Comparison of ENCODE assay signal across 10 mouse cellular contexts in the genomic region with DNA sequence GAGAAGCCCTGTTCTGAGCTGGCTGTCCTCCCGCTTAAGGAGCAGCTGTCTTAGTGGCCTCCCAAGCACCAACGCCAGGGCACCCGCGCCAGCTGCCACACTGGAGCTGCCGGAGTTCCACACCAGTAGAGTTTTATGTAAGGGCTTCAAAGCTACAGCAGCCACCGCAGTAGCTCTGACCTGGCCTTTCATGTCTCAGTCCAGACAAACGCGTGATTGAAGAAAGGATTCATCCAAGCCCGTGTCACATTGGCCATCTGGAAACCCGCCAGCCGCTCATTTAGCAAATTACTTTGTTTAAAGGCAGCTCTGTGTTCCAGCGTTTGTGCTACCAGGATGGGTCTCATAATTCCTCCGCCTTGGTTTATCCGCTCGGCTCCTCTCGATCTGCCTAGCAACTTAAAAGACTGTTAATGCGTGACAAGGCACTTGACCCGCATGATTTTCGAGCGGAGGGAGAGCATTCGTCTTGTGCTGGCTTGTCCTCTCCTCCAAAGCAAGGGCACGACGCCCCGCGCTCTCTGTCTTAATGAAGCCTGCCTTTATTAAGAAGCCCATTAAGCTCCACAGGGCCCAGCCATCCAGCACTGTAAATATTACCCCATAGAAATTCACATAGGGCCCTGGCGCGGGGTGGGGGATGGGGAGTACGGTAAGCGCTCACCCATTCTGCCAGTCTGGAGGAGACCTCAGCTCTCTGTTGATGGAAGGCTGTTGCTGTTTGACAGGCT. TPM values are rescaled to one million over a fixed set of nuclear protein-coding genes. Genes with fewer than 3 reads are reported as not detected.
DNase-seq lines count a peak whose midpoint lies in the region; ATAC-seq lines count a peak whose summit lies in the region.
"Had no signal": no experiment of that assay in that cellular context is flagged by ENCODE, and none has a peak within 500 bp of the region (broad histone marks: within the 10 kb centered on the region; RNA-seq: fewer than 3 reads in every experiment).

A gene (plus strand): TSS at position 681 of the 731 bp plus-strand sequence.

- H3K27ac ChIP-seq in heart, embryonic 15.5 days: no peak within 1 kb of the TSS
- peak within 1 kb of the TSS; percentile 52 for H3K27ac ChIP-seq in embryonic facial prominence, embryonic 10.5 days (replicated peaks)
- H3K27ac ChIP-seq in hindbrain, embryonic 10.5 days: peak within 1 kb of the TSS; percentile 83
- peak within 1 kb of the TSS; percentile 74 for H3K27ac ChIP-seq in midbrain, embryonic 15.5 days

- H3K4me2 ChIP-seq in heart, embryonic 15.5 days: peak within 1 kb of the TSS; percentile 50
- peak within 1 kb of the TSS; percentile 23 for H3K4me2 ChIP-seq in midbrain, embryonic 15.5 days

- no peak for DNase-seq in heart, adult 9 months (ENCODE audit: low spot score in 2 of 2)
- peak; percentile 55 for DNase-seq in embryonic facial prominence, embryonic 10.5 days (ENCODE audit: low spot score)
- peak; percentile 56 for DNase-seq in hindbrain, embryonic 10.5 days (ENCODE audit: low spot score)
- peak; percentile 78 to 81 for DNase-seq in layer of hippocampus, postnatal 10 days (ENCODE audit: low spot score in 2 of 2)
- DNase-seq in testis, postnatal 14 days (ENCODE audit: low spot score): peak; percentile 15
- DNase-seq in thymus, postnatal 25 days: no peak

- H3K27me3 ChIP-seq in heart, embryonic 15.5 days: peaks cover 11% of the 10 kb centered on the region
- peaks cover 10% of the 10 kb centered on the region; the same call in 1 of the 2 replicates for H3K27me3 ChIP-seq in embryonic facial prominence, embryonic 10.5 days (replicated peaks; ENCODE audit: low read depth, poor library complexity, severe bottlenecking)
- H3K27me3 ChIP-seq in hindbrain, embryonic 10.5 days (ENCODE audit: insufficient read depth, poor library complexity, severe bottlenecking): no peaks in the 10 kb centered on the region
- H3K27me3 ChIP-seq in midbrain, embryonic 15.5 days (replicated peaks): no peaks in the 10 kb centered on the region

- 43% methylated on average over 29 of the region's 29 CpGs for WGBS in heart, embryonic 15.5 days
- WGBS in embryonic facial prominence, embryonic 10.5 days: 49% methylated on average over 29 of the region's 29 CpGs
- whole genome bisulfite sequencing in hindbrain, embryonic 10.5 days: 44% methylated on average over 29 of the region's 29 CpGs
- WGBS in midbrain, embryonic 15.5 days: 13% methylated on average over 29 of the region's 29 CpGs

- H3K4me3 ChIP-seq in heart, embryonic 15.5 days: peak within 1 kb of the TSS; percentile 11; the same call in 1 of the 2 replicates
- peak within 1 kb of the TSS; percentile 33 for H3K4me3 ChIP-seq in embryonic facial prominence, embryonic 10.5 days
- peak within 1 kb of the TSS; percentile 23; the same call in 1 of the 2 replicates for H3K4me3 ChIP-seq in hindbrain, embryonic 10.5 days
- H3K4me3 ChIP-seq in midbrain, embryonic 15.5 days: no peak within 1 kb of the TSS

- H3K9ac ChIP-seq in heart, embryonic 15.5 days: no peak within 1 kb of the TSS
- H3K9ac ChIP-seq in midbrain, embryonic 15.5 days: no peak within 1 kb of the TSS

- no peak for ATAC-seq in heart, embryonic 15.5 days (replicated peaks; ENCODE audit: insufficient number of reproducible peaks, insufficient read depth, low FRiP score, low read depth)
- ATAC-seq in midbrain, embryonic 15.5 days (replicated peaks): peak; percentile 32

- H3K36me3 ChIP-seq in heart, embryonic 15.5 days: no peaks in the 10 kb centered on the region
- H3K36me3 ChIP-seq in embryonic facial prominence, embryonic 10.5 days (replicated peaks): no peaks in the 10 kb centered on the region
- H3K36me3 ChIP-seq in hindbrain, embryonic 10.5 days: no peaks in the 10 kb centered on the region
- no peaks in the 10 kb centered on the region for H3K36me3 ChIP-seq in midbrain, embryonic 15.5 days (replicated peaks)
- H3K36me3 ChIP-seq: G1E had no signal

- no peaks in the 10 kb centered on the region for H3K9me3 ChIP-seq in heart, embryonic 15.5 days (replicated peaks)
- H3K9me3 ChIP-seq in embryonic facial prominence, embryonic 10.5 days: no peaks in the 10 kb centered on the region
- H3K9me3 ChIP-seq in hindbrain, embryonic 10.5 days: no peaks in the 10 kb centered on the region
- H3K9me3 ChIP-seq in midbrain, embryonic 15.5 days: no peaks in the 10 kb centered on the region

- H3K4me1 ChIP-seq in heart, embryonic 15.5 days (replicated peaks): peaks cover 24% of the 10 kb centered on the region
- peaks cover 37% of the 10 kb centered on the region for H3K4me1 ChIP-seq in embryonic facial prominence, embryonic 10.5 days
- H3K4me1 ChIP-seq in hindbrain, embryonic 10.5 days (replicated peaks): peaks cover 45% of the 10 kb centered on the region
- H3K4me1 ChIP-seq in midbrain, embryonic 15.5 days: peaks cover 52% of the 10 kb centered on the region

RNA-seq across cellular contexts. Expression of the gene that starts here (rescaled TPM):
- polyA plus RNA-seq in heart, embryonic 15.5 days (2015; fragmentation: Nextera tagmentation; extraction: Ambion mirVana): 0.13 TPM in 1 of 2 replicates, not detected in the other
- polyA plus RNA-seq in embryonic facial prominence, embryonic 10.5 days (2016; fragmentation: Nextera tagmentation; extraction: Ambion mirVana): not detected in 2 replicates
- polyA plus RNA-seq in hindbrain, embryonic 10.5 days (2016; fragmentation: Nextera tagmentation; extraction: Ambion mirVana): 0.08 TPM in 1 of 2 replicates, not detected in the other
- 1 to 10 TPM in 1 of 2 experiments, under 1 TPM in 1; 0.91 to 2.1 TPM for total RNA-seq in layer of hippocampus, postnatal 10 days (2021)
- polyA plus RNA-seq in midbrain, embryonic 15.5 days (2015; fragmentation: Nextera tagmentation; extraction: Ambion mirVana): 0.14 and 0.27 TPM in 2 replicates
- total RNA-seq: G1E; hematopoietic stem cell, adult 5-6 weeks had no signal
- polyA plus RNA-seq: G1E had no signal

Comparison
In these comparisons a context has a peak if more than half of its experiments do, and no peak if none do; other contexts are left out.
1. Peak in DNase-seq, H3K4me3 ChIP-seq and H3K27ac ChIP-seq in embryonic facial prominence, embryonic 10.5 days; RNA of the gene not detected or under 1 TPM.
2. Peak in DNase-seq, H3K4me3 ChIP-seq and H3K27ac ChIP-seq in hindbrain, embryonic 10.5 days; RNA of the gene not detected or under 1 TPM.
3. Peak in ATAC-seq, H3K27ac ChIP-seq and H3K4me2 ChIP-seq in midbrain, embryonic 15.5 days; RNA of the gene not detected or under 1 TPM.
4. DNase-seq: peak in layer of hippocampus, postnatal 10 days (2 of 2) and testis, postnatal 14 days (single experiment); none in heart, adult 9 months (0 of 2) and thymus, postnatal 25 days (single experiment).